Mouse (Mus musculus) intestine, embryonic 15.5 days (tissue): ENCODE data around the gene Ajuba. TPM values are rescaled to one million over a fixed set of nuclear protein-coding genes. Genes with fewer than 3 reads are reported as not detected.

ENCODE experiments used
- ATAC-seq: fragments of 200-750 bp; cut with Nextera tagmentation; 2 replicates; pipeline ENCODE4 v1.8.0; 2017; ENCODE audit warnings: moderate TSS enrichment, moderate library complexity
- H3K27ac ChIP-seq: fragments of 300-500 bp; sonication (generic); 2 replicates; pipeline ENCODE4 v1.5.1; 2015; ENCODE audit warnings: mild to moderate bottlenecking, inconsistent platforms
- H3K27me3 ChIP-seq: fragments of 300-500 bp; sonication (generic); replicated peaks from 2 replicates; pipeline ENCODE4 v1.6.1; 2015; ENCODE audit warnings: inconsistent platforms
- H3K36me3 ChIP-seq: fragments of 300-500 bp; sonication (generic); 2 replicates; pipeline ENCODE4 v1.6.1; 2015; ENCODE audit warnings: inconsistent platforms
- H3K4me1 ChIP-seq: fragments of 300-500 bp; sonication (generic); replicated peaks from 2 replicates; pipeline ENCODE4 v1.6.1; 2015; ENCODE audit warnings: inconsistent platforms
- H3K4me2 ChIP-seq: fragments of 300-500 bp; sonication (generic); replicated peaks from 2 replicates; pipeline ENCODE4 v1.6.1; 2015; ENCODE audit warnings: mild to moderate bottlenecking, inconsistent platforms
- H3K4me3 ChIP-seq: fragments of 300-500 bp; sonication (generic); replicated peaks from 2 replicates; pipeline ENCODE4 v1.5.1; 2015; ENCODE audit warnings: inconsistent platforms
- H3K9ac ChIP-seq: fragments of 300-500 bp; sonication (generic); 2 replicates; pipeline ENCODE4 v1.6.1; 2015; ENCODE audit warnings: inconsistent platforms
- H3K9me3 ChIP-seq: fragments of 300-500 bp; sonication (generic); 2 replicates; pipeline ENCODE4 v1.6.1; 2016; ENCODE audit warnings: inconsistent platforms
- WGBS: fragments of 180-500 bp; shearing (Covaris S2); methylation state at CpG from one replicate; pipeline ENCODE4 v1.1.7; 2015; 5-methylcytosine and 5-hydroxymethylcytosine counted together
- polyA plus RNA-seq: library from polyadenylated mRNA; unstranded; fragments of >200 nt; fragmentation: Nextera tagmentation; extraction: Ambion mirVana; gene quantifications from 2 replicates; pipeline ENCODE4 v1.2.1, GENCODE M21; 2015

Ajuba gene
- polyA plus RNA-seq, 1 experiment from 2014 or later: 18.2 TPM

DNA sequence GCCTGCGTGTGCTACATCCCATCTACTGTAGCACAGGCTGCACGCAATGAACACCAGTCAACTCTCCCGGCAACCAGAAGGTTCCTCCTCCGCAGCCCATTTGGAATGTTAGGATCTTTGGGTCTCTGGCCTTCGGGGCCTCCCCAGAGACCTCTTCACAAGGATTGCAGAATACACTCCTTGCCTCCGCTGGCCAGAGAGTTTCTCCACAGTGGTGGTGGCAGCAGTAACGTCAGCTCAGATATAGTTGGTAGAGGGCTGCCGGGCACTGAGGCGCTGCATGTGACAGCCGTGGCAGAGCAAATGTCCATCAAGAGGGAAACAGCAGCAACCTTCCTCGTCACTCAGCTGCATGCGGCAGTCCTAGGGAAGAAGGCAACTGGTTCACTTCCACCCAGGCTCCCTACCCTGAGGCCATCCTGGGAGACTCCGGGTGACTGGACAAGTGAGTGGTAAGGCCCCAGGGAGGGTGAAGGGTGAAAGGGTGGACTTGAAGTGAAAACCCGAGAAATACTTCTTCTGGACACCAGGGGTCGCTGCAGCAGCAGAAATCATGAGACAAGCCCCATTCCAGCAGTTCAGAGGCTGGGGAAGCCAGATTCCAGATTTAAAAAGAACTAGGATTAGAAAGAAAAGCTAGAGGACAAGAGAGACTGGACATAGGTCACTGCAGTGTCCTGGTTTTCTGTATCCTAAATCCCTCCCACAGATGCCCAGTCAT lies 8.5 kb downstream of the Ajuba start:
- Histone ChIP-seq H3K36me3 (peaks cover 26% of the 10 kb centered on the region), H3K27me3 (no peaks in the 10 kb centered on the region), H3K4me3 (no peak overlapping the region), H3K4me1 (peaks cover 25% of the 10 kb centered on the region), H3K27ac (no peak overlapping the region), H3K9ac (no peak overlapping the region), H3K9me3 (no peaks in the 10 kb centered on the region), H3K4me2 (no peak overlapping the region)
- no peak for ATAC-seq
- 74% methylated on average over 15 of the region's 15 CpGs for whole genome bisulfite sequencing

DNA sequence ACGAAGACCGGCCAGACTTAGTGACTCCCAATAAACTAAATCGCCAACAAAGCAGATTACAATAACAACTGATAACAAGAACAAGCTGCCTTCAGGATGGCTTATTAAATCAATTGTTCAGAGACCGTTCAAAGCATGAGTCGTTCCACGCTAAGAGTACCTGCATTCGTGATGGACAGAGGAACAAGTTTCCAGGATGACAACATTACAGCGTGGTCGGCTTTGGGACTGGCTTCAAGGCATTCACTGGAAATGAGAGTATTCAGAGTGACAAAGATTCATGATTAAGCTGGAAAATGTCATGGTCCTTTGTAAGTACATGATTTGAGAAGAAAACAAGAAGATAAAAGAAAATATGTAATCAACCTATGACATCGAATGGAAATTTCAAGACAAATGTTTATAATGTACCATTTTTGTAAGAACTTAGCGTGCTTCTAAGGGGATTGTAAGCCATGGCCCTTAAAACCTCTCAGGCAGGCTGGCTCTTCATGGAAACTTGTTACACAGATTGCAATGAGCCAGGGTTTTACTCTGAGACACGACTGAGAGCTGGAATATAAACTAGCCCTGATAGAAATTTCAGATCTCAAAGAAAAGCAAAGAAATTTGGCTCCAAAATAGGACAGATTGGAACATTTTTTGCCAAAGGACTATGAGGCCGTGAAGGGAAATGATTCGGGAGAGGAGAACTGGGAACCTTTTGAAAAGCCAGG lies 16.7 kb downstream of the Ajuba start:
- Histone ChIP-seq H3K4me1 (no peaks in the 10 kb centered on the region), H3K27me3 (no peaks in the 10 kb centered on the region), H3K9me3 (no peaks in the 10 kb centered on the region), H3K4me3 (no peak overlapping the region), H3K9ac (no peak overlapping the region), H3K4me2 (no peak overlapping the region), H3K27ac (no peak overlapping the region), H3K36me3 (no peaks in the 10 kb centered on the region)
- WGBS: 81% methylated on average over 14 of the region's 14 CpGs
- ATAC-seq: no peak

DNA sequence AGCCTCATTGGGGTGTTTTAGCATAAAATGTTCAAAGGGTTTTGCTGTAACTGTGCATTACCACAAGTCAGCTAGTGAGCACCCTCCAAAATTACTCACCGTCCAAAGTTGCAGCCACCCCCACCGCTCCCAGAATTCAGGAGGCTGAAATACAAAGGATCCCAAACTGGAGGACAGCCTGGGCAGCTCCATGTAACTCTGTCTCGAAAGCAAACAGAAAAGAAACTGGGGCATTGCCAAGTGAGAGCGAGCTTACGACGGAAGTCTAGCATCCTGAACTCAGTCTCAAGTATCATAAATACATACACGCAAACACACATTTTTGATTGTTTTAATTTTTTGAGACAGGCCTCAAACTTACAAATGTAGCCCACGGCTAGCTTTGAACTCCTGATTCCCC lies 20.0 kb downstream of the Ajuba start:
- H3K27ac ChIP-seq: no peak overlapping the region
- WGBS: 73% methylated on average over 8 of the region's 8 CpGs

DNA sequence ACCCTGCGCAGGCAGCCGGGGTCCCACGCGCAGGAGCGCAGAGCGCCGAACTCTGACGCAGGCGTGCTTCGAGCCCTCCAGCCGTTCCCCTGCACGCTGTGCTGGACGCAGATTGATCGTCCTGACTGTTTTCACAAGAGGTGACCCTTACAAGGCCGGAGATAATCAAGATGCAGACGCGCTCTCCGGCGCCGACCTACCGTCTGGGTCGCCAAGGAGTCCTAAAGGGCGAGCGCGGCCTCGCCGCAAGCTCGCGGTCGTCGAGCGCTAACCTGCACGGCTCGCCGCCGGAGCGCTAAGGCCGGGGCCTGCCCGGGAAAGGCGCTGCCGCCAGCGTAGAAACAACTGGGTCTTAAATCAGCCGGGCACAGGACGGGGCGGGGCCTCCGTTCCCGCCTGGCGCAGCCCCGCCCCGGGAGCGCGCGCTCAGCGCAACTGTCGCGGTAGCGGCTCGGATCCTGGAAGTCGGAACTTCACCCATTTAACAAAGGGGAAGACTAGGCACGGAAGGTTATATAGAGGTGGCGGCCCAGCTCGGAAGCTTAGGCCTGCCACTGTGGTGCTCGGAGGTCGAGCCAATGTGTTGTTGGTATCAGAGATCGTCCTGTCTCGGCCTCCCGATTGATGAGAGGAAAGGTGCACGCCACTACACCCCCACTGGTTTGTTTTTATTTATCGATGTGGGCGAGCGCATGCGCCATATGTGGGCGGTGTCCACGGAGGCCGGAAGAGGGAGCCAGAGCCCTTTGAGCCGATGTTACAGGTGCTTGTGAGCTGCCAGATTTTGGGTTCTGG lies 23.2 kb downstream of the Ajuba start, which contains the start of gene Haus4:
Gene Haus4 (minus strand): TSS at position 642 of the 795 bp plus-strand sequence.
- Histone ChIP-seq H3K9me3 (no peaks in the 10 kb centered on the region), H3K27ac (peak within 1 kb of the TSS; percentile 81), H3K4me1 (peaks cover 5% of the 10 kb centered on the region; the same call in 1 of the 2 replicates), H3K36me3 (peaks cover 12% of the 10 kb centered on the region), H3K9ac (peak within 1 kb of the TSS; percentile 70), H3K4me3 (peak within 1 kb of the TSS; percentile 48), H3K4me2 (peak within 1 kb of the TSS; percentile 80), H3K27me3 (no peaks in the 10 kb centered on the region)
- WGBS: under 1% methylated on average over 76 of the region's 76 CpGs
- ATAC-seq: peak; percentile 98

More for the DNA sequence above, 20.0 kb downstream of the Ajuba start:
- Histone ChIP-seq H3K27me3 (no peaks in the 10 kb centered on the region), H3K4me2 (no peak overlapping the region), H3K4me3 (no peak overlapping the region), H3K36me3 (no peaks in the 10 kb centered on the region), H3K9ac (no peak overlapping the region), H3K4me1 (peaks cover 5% of the 10 kb centered on the region; the same call in 1 of the 2 replicates), H3K9me3 (no peaks in the 10 kb centered on the region)
- ATAC-seq: no peak

DNA sequence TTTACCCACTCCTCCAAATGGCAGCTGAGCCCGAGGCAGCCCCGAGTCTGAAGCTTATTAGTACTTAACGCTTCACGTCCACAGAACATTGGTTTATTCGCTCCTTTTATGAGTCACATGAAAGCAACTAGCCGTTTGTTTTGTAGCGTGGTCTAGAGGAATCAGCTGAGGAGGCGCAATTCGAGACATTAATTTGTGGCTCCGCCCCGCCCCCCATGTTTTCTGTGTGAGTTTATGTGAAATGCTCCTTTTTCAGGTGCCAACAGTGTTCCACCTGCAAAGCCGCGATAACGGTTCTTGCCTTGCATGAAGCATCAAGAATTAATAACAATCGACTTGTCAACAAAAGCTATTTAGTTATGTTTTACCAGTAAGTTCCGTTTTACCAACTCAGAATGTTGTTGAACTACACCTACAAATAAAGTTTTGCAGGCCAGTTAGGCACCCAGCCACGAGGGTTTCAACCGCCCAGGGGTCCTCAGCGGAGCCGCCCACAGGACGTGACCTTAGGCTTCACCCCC lies 23.8 kb downstream of the Ajuba start:
- Histone ChIP-seq H3K27me3 (no peaks in the 10 kb centered on the region), H3K9ac (peak overlapping the region; percentile 70), H3K4me3 (peak overlapping the region; percentile 48), H3K4me2 (peak overlapping the region; percentile 80), H3K27ac (peak overlapping the region; percentile 81), H3K36me3 (peaks cover 17% of the 10 kb centered on the region), H3K9me3 (no peaks in the 10 kb centered on the region), H3K4me1 (peaks cover 5% of the 10 kb centered on the region; the same call in 1 of the 2 replicates)
- no peak for ATAC-seq
- WGBS: 2% methylated on average over 21 of the region's 21 CpGs

DNA sequence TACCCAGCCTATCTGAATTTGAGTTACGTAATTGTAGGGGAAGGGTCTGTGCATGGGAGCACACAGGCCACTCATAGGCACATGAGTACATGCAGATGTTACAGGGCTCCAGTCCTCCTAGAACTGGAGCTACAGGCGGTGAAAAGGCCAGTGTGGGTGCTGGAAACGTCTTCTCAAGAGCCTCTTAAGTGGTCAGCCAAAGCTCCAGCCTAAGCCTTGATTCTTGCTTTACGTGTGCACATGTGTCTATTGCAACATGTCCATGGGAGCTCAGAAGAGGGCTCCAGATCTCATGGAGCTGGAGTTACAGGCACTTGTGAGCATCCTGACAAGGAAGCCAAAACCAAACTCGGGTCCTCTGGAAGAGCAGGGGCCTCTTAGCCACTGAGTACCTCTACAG lies 32.7 kb downstream of the Ajuba start:
- Histone ChIP-seq H3K4me2 (no peak overlapping the region), H3K4me3 (no peak overlapping the region), H3K27me3 (no peaks in the 10 kb centered on the region), H3K4me1 (no peaks in the 10 kb centered on the region), H3K36me3 (peaks cover 38% of the 10 kb centered on the region), H3K9ac (no peak overlapping the region), H3K9me3 (no peaks in the 10 kb centered on the region), H3K27ac (no peak overlapping the region)
- WGBS: 92% methylated on average over 5 of the region's 5 CpGs
- no peak for ATAC-seq

DNA sequence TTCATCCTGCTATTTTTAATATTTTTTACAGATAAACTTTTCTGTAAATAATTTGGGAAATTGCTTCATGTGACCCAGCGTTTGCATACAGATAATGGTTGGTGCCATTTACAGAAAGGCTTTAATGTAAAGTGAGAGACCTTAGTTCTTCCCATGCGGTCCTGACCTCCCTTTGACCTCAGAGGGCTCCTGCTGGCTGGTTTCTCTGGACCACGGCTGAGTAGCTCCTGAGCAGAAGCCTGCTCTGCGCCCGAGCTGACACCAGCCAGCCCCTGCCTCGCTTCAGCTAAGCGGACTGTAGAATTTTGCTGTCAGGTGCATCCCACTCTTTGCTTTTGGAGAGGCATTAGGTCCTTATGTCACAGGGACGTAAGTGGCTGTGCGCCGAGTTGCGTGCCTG lies 36.6 kb downstream of the Ajuba start:
- Histone ChIP-seq H3K36me3 (peaks cover 11% of the 10 kb centered on the region), H3K4me3 (no peak overlapping the region), H3K9ac (no peak overlapping the region), H3K9me3 (no peaks in the 10 kb centered on the region), H3K27me3 (no peaks in the 10 kb centered on the region), H3K27ac (no peak overlapping the region), H3K4me1 (no peaks in the 10 kb centered on the region), H3K4me2 (no peak overlapping the region)
- no peak for ATAC-seq
- WGBS: 62% methylated on average over 11 of the region's 11 CpGs

DNA sequence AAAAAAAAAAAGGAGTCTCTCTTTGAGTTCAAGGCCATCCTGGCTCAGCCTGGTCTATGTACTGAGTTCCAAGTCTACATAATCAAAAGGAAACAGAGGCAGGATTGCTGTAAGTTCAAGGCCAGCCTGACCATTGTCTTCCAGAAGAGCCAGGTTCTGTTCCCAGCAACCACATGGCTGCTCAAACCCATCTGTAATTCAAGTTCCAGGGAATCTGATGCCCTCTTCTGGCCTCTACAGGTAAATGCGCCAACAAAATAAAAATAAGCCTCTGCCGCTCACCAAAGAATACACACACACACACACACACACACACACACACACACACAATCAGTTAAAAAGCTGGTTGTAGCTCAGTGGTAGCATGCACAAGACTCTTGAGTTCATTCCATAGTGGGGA lies 38.8 kb downstream of the Ajuba start:
- H3K9me3 ChIP-seq: no peaks in the 10 kb centered on the region
- no peak for ATAC-seq
- WGBS: 96% methylated on average over 2 of the region's 2 CpGs
- H3K4me3 ChIP-seq: no peak overlapping the region
- peaks cover 4% of the 10 kb centered on the region; the same call in 1 of the 2 replicates for H3K36me3 ChIP-seq
- H3K27me3 ChIP-seq: no peaks in the 10 kb centered on the region
- H3K9ac ChIP-seq: no peak overlapping the region
- no peak overlapping the region for H3K4me2 ChIP-seq
- H3K4me1 ChIP-seq: no peaks in the 10 kb centered on the region
- no peak overlapping the region for H3K27ac ChIP-seq

DNA sequence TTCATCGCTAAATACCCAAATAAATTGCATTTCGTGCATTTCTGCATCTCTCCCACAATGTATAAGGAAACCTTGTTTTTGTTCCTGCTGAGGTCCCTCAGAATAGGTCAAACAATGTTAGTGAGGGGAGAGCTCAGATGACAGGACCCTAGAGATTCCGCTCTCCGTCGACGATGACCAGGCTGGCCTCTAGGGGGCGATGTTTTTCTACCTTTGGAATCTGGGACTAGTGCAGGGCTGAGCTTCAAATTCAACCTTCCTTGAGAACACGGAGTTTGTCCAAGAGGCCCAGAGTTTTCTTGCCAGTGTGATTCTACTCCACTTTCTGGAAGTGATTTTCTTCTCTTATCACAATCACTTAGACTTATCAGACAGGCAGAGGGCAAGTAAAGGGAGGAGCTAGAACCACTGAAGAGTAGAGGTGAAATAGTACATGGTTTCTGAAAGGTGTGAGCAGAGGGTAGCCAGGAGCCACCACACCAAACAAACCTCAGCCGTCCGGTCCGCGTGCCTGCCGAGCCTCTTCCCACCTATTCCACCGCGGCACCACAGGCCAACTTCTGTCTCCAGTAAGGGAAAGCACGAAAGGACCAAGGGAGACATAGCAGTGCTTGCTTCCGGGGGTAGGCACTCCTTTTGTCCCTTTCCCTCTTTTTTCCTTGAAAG lies 48.8 kb downstream of the Ajuba start:
- Histone ChIP-seq H3K4me1 (peaks cover 9% of the 10 kb centered on the region), H3K27ac (no peak overlapping the region), H3K9me3 (no peaks in the 10 kb centered on the region), H3K27me3 (no peaks in the 10 kb centered on the region), H3K4me3 (no peak overlapping the region), H3K9ac (no peak overlapping the region), H3K36me3 (no peaks in the 10 kb centered on the region), H3K4me2 (0 out of 2 replicates have a peak overlapping the region, but pooled peaks have one; percentile 75)
- ATAC-seq: peak; percentile 88
- WGBS: 18% methylated on average over 17 of the region's 17 CpGs

DNA sequence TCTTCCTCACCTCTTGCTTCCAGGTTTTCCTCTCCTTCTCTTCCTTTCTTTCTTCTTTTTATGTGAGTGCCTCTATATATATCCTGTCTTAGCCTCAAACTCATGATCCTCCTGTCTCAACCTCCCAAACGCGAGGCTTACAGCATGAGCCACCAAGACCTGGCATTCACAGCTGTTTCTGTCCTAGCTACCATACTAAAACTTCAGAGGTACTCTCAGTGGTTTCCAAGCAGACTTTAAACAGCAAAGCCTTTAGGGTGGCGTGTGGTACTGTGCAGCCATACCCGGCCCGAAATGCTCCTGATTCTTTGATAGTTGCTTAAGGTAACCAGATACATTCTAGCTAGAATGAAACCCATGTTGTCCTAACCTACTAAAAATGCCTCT lies 49.4 kb downstream of the Ajuba start:
- Histone ChIP-seq H3K4me3 (no peak overlapping the region), H3K36me3 (no peaks in the 10 kb centered on the region), H3K4me1 (peaks cover 9% of the 10 kb centered on the region), H3K27me3 (no peaks in the 10 kb centered on the region), H3K4me2 (peak overlapping the region; percentile 75), H3K9me3 (no peaks in the 10 kb centered on the region), H3K27ac (no peak overlapping the region), H3K9ac (no peak overlapping the region)
- 23% methylated on average over 5 of the region's 5 CpGs for WGBS
- ATAC-seq: peak; percentile 21; the same call in 1 of the 2 replicates

DNA sequence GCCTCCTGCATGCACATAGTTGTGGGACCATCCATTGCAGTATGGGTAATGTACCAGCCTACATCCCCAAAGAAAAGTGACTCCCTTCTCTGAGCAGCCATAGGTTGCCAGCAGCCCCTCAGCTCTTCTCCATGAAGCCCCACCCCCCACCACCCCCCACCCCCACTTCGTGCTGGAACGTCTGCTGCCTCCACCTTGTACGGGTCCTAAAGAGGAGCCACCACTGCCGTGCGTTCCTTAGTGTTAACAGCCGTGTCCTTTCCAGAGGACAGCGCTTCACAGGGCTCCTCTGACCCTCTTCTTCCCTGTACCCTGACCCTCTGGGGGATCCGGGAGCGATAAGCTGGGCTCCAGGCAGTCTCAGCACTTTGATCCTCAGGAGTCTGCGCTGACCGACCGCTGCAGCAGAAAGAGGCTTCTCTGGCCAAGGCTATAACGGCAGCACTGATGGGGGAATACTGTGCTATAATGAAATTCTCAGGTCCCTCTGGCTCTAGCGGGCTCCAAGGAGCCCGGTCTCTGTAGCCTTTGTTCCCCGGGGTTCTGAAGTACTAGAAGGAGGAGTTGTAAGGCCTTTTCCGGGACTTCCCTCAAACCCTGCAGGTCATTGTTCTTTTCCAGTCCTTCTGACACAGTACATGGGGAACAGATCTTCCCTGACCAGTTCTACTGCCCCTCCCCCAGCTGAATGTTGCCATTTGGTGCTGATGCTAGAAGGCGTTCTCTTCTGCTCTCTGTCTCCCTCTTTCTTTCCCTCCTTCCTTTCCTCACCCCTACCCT lies 49.9 kb downstream of the Ajuba start:
- H3K4me3 ChIP-seq: peak overlapping the region; percentile 32
- peak overlapping the region; percentile 44 for H3K9ac ChIP-seq
- no peaks in the 10 kb centered on the region for H3K9me3 ChIP-seq
- no peaks in the 10 kb centered on the region for H3K27me3 ChIP-seq
- H3K36me3 ChIP-seq: no peaks in the 10 kb centered on the region
- H3K27ac ChIP-seq: peak overlapping the region; percentile 25; the same call in 1 of the 2 replicates
- H3K4me2 ChIP-seq: peak overlapping the region; percentile 75
- ATAC-seq: peak; percentile 69
- H3K4me1 ChIP-seq: peaks cover 9% of the 10 kb centered on the region
- 2% methylated on average over 18 of the region's 18 CpGs for whole genome bisulfite sequencing
